Mouse (Mus musculus): Measurements from ENCODE around the gene Crcp.
A peak's percentile ranks its signal among the peaks of the same experiment; 100 is the strongest.

The Crcp gene

DNA sequence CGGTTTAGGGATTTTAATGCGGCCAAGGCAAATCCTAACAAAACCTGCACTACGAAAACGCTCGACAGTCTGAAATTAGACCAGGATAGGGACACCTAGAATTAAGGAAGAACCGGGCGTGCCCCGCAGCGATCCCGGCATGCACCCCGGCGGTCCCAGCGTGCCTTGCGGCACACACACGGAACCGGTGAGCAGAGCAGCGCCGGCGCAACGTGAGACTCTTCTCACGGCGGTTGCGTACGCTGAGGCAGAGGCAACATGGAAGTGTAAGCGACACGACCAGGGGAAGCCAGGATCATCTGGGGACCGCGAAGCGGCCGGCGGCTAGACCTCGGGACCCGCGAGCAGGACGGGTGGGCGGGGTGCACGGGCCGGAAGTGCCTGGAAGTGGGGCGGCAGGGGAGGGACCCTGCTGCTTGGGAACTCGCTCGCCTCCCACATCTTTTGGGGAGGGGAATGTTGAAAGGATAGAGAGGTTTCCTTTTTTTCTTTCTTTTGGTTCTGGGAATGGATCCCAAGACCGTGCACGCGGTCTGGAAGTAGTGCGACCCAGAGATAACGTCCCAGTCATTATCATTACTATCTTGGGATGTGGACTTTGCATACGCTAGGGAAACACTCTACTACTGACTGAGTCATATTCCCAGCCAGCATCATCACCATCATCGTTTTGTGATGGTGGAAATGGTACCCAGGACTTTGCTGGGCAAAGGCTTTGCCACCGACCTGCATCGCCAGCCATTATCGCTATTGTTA is at the start of gene Crcp, which contains the start of gene Asl:
TSS of gene Crcp (plus strand) at position 149 of the 756 bp plus-strand sequence.
TSS of gene Asl (minus strand) at position 106 of the 756 bp plus-strand sequence.
- DNase-seq (ENCODE audit: low read depth, low spot score) = peak; percentile 87

DNA sequence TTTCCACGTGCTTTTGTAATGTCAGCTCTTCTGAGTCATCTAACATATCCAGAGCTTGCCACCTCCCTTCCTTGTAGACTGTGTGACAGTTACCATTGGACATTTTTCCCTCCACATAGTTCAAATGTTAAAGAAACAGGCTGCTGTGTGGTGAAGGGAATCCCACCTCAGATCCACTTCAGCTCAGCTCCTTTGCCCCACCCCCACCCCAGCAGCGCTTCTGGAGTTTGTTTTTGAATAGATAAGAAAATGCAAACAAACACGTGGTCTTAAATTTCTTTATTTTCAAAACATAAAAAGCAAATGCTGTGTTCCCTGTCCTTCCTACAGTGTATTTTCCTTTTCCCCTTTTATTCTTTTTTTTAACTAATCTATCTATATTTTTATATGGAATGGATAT is 48.9 kb upstream of the Crcp start:
- no peak for DNase-seq (ENCODE audit: low read depth, low spot score)

DNA sequence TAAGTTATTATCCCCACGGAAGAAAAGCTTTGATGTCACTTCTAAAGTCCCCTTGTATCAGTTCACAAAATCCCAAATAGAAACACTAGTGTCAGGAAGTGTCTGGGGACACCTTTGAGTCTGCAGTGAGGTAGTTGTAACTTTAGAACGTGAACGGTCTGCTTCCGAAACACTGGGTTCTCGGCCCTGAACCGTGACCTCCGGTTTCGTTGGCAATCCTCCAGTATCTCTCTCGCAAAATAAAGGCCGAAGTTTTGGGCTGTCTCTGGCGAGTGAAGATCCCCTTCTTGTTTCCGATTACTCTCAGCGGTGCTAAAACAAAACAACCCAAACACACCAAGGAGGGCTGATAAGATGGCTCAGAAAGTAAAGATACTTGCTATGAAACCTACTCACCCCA is 39.7 kb upstream of the Crcp start:
- no peak for DNase-seq (ENCODE audit: low read depth, low spot score)

DNA sequence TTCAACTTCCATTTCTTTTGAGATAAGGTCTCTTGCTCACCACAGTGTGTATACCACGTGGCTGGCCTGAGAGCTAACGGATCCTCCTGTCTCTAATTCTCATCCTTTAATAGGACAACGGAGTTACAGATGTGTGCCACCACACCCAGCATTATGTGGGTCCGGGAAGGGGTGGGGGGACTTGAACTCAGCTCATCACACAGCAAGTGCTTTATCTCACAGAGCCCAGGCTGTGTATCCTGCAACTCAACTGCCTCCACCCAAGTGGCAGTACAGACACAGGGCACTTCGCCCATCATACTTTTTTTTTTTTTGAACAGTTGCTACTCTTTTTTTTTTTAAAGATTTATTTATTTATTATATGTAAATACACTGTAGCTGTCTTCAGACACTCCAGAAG is 37.2 kb upstream of the Crcp start:
- DNase-seq (ENCODE audit: low read depth, low spot score) = no peak

DNA sequence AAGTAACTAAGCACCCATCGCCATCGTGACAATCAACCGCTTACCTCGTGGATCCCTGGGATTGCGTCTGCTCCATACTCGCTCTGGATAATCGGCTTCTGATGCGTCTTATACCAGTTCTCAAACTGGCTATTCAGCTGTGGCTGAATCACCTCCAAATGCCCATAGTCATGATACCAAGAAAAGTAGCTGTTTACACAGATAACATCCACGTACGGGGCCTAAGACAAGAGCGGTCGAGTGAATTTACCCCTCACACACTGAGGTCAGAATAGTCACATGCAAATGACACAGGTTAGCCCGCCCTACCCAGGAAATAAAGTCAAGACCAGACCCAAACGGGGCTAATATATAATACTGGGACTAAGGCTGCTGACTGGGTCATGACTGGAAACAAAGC is 35.7 kb upstream of the Crcp start:
- no peak for DNase-seq (ENCODE audit: low read depth, low spot score)

DNA sequence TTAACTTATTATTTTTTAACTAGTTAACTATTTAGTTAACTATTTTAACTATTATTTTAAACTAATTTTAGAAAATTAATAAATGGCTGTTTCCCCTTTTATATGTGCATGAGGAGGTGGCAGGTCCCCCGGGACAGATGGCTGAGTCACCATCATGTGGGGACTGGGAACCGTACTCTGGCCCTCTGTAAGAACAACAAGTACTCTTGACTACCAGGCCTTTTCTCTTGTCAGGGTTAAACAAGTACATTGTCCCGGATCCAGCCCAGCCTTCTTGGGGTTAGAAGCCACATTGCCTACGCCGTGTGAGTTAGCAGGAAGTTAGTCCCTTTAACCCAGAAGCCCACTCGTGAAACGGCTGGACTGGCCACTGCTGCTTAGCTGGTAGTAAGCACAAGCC is 34.1 kb upstream of the Crcp start:
- DNase-seq (ENCODE audit: low read depth, low spot score) = no peak

DNA sequence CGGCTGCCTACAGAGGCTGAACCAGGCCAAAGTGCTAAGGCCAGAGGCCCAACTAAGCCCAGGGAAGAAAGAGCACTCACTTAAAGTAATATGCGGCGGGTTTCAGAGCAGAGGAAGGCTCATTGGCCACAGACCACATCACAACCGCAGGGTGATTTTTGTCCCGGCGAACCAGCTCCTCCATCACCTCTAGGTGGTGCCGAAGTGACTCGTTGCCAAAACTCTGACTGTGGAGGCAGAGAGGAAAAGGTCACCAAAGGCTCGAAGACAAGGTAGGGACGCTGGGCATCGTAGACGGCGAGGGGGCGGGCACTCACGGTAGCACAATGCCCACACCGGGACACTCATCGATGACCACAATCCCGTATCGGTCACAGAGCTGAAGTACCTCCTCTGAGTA is 31.4 kb upstream of the Crcp start:
- no peak for DNase-seq (ENCODE audit: low read depth, low spot score)

DNA sequence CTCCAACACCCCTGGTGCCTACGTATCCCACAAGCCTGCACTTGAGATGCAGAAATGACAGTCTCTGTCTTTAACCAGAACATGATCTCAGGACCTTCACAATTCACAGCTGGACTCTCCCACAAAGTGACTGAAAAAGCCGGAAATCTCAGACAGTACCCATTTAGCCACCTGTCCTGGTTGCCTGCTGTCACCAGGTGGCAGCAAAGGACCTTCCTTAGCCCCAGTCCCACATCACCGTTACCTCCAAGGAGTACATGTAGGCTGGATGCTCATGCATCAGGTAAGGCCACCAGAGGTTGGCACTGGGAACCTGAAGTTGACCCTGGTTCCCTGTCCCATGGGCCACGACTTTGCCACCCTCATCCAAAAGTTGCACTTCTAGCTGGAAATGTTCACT is 30.0 kb upstream of the Crcp start:
- DNase-seq (ENCODE audit: low read depth, low spot score) = peak; percentile 87

DNA sequence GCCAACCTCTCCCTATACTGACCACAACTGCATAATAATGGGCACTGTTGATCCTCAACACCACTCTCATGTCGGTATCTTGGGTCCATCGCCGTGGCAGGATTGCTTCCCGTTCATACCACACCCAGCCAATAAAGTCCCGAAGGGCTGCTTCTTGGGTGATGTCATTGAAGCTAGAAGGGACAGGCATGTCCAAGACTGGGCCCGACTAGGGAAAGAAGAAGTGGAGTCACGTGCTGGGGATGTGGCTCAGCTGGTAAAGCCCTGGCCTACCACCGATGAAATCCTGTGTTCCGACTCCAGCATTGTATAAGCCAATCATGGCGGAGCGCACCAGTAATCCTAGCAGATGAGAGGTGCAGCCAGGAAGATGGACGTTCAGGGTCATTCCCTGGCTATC is 28.4 kb upstream of the Crcp start:
- no peak for DNase-seq (ENCODE audit: low read depth, low spot score)

DNA sequence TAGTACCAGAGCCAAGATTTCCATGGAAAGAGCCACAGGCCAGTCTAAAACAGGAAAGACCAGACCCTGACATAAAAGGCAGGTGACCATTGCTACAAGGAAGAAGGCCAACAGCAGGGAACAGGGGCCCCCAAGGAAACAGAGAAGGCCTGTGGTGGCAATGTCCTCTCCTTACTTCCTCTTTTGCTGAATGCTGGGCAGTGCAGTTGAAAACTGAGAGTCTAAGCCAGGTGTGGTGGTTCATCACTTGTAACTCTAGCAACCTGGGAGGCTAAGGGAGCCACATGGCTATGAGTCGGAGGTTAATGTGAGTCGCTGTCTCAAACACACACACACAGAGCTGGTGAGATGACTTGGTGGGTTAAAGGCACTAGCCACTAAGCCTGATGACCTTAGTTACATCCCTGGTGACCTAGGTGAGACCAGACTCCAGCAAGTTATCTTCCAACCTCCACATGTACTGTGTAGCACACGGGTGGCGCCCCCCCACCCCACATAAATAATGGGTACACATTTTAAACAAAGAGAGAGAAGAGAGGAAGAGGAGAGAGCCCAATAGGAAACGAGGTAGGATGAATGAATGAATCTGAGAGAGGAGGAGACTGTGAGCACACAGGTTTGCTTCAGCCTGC is 27.6 kb upstream of the Crcp start:
- DNase-seq (ENCODE audit: low read depth, low spot score) = no peak

DNA sequence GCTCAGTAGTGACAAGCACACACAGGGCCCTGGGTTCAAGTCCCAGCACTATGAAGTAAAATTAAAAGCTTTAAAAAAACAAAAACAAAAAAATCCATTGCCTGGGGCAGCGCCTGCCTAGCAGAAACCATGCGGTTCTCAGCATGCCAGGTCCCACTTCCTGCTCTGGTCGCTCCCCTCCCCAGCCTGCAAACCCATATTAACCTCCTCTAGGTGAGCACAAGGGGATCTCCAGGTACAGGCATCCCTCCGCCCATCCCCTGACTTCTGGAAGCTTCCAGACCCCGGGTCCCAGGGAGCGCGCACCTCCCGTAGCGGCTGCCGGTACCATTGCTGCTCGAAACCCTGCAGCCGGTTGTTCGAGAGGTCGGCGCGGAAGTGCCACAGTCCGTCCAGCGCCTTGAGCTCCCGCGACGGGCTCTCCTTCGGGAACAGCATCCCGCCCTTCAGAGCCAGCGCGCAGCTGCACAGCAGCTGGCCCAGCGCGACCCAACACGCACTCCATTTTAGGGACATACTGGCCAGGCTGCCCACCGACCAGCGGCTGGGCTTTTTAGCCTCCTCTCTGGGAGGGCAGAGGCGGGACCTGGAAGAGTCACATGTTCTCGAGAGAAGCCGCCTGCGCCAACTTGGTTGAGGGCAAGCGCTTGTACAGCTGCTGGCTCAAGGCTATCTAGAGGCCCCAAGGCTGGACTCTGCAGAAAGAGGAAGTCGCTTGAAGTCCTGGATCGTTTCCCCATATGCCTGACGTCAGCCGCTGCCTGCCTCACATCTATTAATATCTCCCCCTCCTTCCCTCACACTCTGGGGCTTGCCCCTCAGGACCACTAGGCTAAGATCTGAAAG is 26.6 kb upstream of the Crcp start, which contains the start of gene Gusb:
TSS of gene Gusb (minus strand) at position 749 of the 846 bp plus-strand sequence.
- DNase-seq (ENCODE audit: low read depth, low spot score) = peak; percentile 68

DNA sequence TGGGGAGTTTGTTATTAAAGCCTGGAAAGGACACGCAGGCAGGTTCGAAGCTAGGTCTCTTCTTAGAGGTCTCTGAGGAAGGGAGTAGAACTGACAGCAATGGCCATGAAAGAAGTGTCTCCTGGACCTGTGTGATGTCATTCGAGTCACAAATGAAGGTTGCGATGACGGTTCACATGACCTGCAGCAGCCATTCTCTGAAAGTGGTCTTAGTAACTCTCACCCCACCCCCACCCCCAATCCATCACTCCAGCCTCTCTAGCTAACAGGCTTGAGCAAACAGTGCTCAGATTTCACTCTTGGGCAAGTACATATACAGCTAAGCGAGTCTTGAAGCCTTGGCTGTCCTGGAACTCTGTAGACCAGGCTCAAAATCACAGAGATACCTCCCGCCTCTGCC is 25.9 kb upstream of the Crcp start:
- DNase-seq (ENCODE audit: low read depth, low spot score) = no peak

DNA sequence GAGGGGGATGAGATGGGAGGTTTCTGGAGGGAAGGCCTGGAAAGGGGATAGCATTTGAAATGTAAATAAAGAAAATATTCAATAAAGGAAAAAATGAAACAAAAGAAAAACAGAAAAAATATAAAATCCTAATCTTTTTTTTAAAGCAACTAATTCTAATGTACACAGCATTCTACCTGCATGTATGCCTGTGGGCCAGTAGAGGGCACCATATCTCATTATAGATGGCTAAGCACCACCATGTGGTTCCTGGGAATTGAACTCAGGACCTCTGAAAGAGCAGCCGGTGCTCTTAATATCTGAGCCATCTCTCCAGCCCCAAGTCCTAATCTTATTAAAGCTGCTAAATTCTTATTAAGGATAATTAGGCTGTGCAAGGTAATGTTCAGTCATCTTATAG is 21.7 kb upstream of the Crcp start:
- DNase-seq (ENCODE audit: low read depth, low spot score) = peak; percentile 70

DNA sequence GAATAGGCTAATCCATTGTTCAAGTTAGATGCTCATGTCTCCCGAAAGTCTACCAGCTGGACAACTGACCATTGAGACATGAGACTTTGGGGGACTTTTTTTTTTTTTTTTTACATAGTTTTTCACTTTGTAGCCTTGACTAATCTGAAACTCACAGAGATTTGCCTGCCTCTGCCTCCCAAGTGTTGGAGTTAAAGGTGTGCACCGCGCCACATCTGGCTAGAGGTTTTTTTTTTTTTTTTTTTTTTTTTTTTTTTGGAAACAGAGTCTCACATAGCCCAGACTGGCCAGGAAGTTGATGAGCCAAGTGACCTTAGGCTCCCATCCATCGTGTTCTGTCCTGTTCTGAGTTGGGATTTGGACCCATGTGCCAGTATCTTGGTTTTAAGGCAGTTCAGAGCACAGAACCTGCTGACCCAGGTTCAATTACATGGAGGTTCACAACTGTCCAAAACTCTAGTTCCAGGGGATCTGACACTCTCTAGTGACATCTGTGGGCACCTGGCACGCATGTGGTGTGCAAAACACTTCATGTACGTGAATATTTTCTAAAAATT is 21.0 kb upstream of the Crcp start:
- DNase-seq (ENCODE audit: low read depth, low spot score) = no peak

DNA sequence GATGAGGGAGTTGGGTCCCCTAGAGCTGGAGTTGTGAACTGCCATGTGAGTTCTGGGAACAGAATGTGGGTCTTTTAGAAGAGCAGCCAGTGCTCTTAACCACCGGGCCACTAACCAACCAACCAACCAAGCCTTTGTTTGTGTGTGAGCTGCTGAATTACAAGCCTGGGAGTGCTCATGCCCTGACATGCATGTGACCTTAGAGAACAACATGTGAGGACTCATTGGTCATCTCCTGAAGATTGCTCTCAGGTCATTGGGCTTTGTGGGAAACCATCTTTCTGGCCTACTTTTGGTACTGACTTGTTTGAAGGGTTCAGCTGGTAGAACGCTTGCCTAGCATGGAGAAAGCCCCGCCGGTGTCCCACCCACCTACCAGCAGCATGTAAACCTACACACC is 19.3 kb upstream of the Crcp start:
- DNase-seq (ENCODE audit: low read depth, low spot score) = no peak

DNA sequence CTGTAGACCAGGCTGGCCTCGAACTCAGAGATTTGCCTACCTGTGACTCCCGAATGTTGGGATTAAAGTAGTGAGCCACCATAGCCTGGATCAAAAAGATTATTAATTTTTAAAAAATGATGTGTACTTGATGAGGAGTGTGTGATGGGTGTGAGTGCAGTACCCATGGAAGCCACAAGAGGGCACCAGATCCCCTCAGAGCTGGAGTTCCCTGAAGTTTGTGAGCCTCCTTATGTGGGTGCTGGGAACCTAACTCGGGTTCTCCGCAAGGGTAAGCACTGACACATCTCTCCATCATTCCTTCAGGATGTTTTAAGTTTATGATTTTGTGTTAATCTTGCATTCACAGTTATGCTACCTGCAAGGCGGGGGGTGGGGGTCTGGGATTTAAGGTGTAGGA is 18.1 kb upstream of the Crcp start:
- DNase-seq (ENCODE audit: low read depth, low spot score) = peak; percentile 46

DNA sequence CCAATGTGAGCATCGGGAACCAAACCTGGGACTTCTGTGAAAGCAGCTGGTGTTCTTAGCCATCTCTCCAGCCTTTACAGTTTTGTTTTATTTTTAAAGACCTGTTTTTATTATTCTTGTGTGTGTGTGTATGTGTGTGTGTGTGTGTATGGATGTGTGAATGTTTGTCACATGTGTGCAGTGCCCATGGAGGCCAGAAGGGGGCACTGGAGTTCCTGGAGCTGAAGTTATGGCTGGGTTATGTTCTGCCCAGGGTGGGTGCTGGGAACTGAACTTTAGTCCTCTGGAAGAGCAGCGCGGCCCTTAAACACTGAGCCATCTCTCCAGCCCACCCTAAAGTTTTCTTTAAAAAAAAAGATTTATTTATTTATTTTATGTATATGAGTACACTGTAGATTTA is 14.0 kb upstream of the Crcp start:
- no peak for DNase-seq (ENCODE audit: low read depth, low spot score)

DNA sequence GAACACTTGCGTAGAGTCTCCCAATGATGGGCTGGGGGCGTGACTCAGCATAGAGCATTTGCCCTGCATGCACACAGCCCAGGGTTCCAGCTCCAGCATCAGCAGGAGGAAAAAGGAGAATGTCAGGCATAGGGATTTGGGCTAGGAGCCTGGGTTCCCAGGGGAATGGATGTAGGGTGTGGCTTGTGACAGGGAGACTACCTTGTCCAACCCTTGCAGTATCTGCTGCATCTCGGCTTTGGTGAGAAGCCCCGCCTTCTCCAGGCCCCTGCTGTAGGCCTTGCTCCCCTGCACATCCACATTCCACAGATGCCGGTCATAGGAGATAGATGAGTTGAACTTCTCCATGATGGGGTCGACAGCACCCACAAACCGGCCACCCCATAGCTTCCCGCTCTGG is 9.6 kb upstream of the Crcp start:
- DNase-seq (ENCODE audit: low read depth, low spot score) = no peak

DNA sequence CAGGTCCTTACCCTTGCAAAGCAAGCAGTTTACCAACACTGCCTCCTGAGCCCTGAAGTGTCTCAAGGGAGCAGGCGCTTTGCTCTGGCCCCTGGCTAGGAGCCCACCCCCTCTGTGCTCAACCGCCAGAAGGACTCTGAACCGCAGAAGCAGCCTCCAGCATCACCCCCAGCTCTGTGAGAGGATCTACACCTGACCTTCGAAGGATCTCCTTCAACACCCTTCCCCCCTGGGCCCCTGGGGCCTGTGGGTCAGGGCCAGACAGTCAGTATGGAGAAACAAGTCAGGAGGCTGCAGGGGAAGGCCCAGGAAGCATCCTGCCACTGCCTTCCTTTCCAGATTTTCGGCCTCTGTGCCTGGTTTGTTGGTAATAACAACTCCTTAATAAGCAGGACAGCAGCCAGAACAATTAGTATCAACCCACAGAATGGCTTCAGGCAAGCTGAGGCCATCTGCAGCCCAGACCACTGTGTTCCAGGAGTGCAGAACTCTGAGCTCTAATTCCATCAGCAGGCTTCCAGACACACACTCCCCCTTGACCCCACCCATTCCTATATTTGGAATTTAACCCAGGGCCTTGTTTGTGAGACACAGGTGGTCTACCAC is 7.6 kb upstream of the Crcp start:
- no peak for DNase-seq (ENCODE audit: low read depth, low spot score)

DNA sequence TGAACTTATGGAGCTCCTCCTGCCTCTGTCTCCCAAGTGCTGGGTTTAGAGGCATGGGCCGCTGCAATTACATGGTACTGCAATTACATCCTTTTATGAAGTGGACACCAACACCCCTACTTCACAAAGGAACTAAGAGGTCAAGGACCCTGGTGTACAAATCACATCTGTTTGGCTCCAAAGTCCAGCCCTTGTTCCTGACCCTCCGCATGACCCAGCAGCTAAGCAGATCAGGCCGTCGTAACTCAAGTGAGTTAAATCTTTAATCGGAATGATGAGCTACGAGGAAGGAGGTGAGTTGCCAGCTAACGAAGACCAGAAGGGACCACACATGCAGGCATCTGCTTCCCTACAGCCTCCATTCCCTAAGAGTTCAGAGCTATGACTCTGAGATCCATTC is 6.7 kb upstream of the Crcp start:
- no peak for DNase-seq (ENCODE audit: low read depth, low spot score)

DNA sequence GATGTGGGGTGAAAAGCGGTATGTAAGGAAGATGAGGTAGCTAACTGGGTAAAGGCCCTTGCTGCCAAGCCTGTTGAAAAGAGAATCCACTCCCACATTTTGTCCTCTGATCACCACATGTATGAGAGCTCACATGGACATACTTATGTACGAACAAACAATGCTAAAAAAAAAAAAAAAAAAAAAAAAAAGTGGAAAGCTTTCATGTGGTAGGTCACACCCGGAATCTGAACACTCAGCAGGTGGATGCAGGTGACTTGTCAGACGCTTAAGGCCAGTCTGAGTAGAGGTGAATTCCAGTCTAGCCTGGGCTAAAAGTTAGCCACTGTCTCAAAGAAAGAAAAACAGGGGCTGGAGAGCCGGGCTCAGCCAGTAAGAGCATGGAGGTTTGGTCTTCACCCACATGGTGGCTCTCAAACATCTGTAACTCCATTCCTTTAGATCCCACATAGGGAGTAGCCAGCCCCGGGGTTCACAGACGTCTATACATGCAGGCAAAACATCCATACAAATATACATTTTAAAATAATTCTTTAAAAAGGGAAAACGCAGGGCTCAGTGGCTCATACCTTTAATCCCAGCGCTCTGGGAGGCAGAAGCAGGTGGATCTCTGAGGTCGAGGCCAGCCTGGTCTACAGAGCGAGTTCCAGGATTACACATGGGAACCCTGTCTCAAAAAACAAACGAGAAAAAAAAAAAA is 5.9 kb upstream of the Crcp start:
- DNase-seq (ENCODE audit: low read depth, low spot score) = no peak
